Mouse (Mus musculus) kidney, adult 8-10 months (tissue): ENCODE results near the gene Hic1.

Experiments
- DNase-seq, 2 experiments: peaks; one replicate each; pipeline ENCODE4 v3.0.0; 2022

Hic1 gene

GRCm38 (mm10) chr11:75145841-75146240, 23.5 kb downstream of the Hic1 start:
- DNase-seq = no peak

- DNase-seq = no peak
These were observed 26.6 kb downstream of the Hic1 start for GRCm38 (mm10) chr11:75142749-75143148.

GRCm38 (mm10) chr11:75141913-75142312, 27.4 kb downstream of the Hic1 start:
- DNase-seq = no peak

GRCm38 (mm10) chr11:75141038-75141437, 28.3 kb downstream of the Hic1 start:
- DNase-seq = no peak

GRCm38 (mm10) chr11:75140431-75140830, 28.9 kb downstream of the Hic1 start:
- DNase-seq = no peak

GRCm38 (mm10) chr11:75139122-75139963, 30.0 kb downstream of the Hic1 start:
- peak; percentile 63 for DNase-seq

- peak; percentile 79 to 85 for DNase-seq
These were observed 32.5 kb downstream of the Hic1 start for GRCm38 (mm10) chr11:75136666-75137398.

GRCm38 (mm10) chr11:75135358-75135757, 34.0 kb downstream of the Hic1 start:
- peak; percentile 78 to 89 for DNase-seq

GRCm38 (mm10) chr11:75134485-75135068, 34.7 kb downstream of the Hic1 start:
- no peak for DNase-seq

- DNase-seq = peak; percentile 58 to 71
These were observed 35.4 kb downstream of the Hic1 start for GRCm38 (mm10) chr11:75133951-75134350.

- no peak for DNase-seq
These were observed 35.9 kb downstream of the Hic1 start for GRCm38 (mm10) chr11:75133391-75133790.

GRCm38 (mm10) chr11:75132278-75132677, 37.0 kb downstream of the Hic1 start:
- DNase-seq = peak; percentile 59 to 71

- DNase-seq = no peak
These were observed 38.0 kb downstream of the Hic1 start for GRCm38 (mm10) chr11:75131300-75131699.

GRCm38 (mm10) chr11:75129481-75129880, 39.8 kb downstream of the Hic1 start:
- no peak for DNase-seq

- DNase-seq = no peak
These were observed 42.9 kb downstream of the Hic1 start for GRCm38 (mm10) chr11:75126384-75126783.

GRCm38 (mm10) chr11:75124406-75124805, 44.9 kb downstream of the Hic1 start:
- no peak for DNase-seq

GRCm38 (mm10) chr11:75121348-75121747, 48.0 kb downstream of the Hic1 start:
- no peak for DNase-seq

- no peak for DNase-seq
These were observed 49.5 kb downstream of the Hic1 start for GRCm38 (mm10) chr11:75119841-75120240.

- no peak for DNase-seq
These were observed 50.0 kb downstream of the Hic1 start for GRCm38 (mm10) chr11:75119298-75119697.

- no peak for DNase-seq
These were observed 51.2 kb downstream of the Hic1 start for GRCm38 (mm10) chr11:75118141-75118540.

- DNase-seq = no peak
These were observed 52.9 kb downstream of the Hic1 start for GRCm38 (mm10) chr11:75116379-75116778.
